Mouse (Mus musculus) cerebellum, adult (tissue): ENCODE measurements around the gene Gm28308.

Source experiments
- ATAC-seq: cut with Nextera tagmentation; 2 replicates; pipeline ENCODE4 v1.9.2; 2017; ENCODE audit warnings: mild to moderate bottlenecking, moderate library complexity, mixed read lengths; ENCODE audit not compliant: insufficient number of reproducible peaks, low FRiP score, low TSS enrichment

The Gm28308 gene

GRCm38 (mm10) chr6:52213119-52213986 lies at the start of gene Gm28308, which contains the start of gene Hoxa3:
TSS of gene Gm28308 (minus strand) at chr6:52213339.
TSS of gene Hoxa3 (minus strand) at chr6:52213336.
- no peak for ATAC-seq

GRCm38 (mm10) chr6:52262463-52263320 lies 49.6 kb upstream of the Gm28308 start:
- no peak for ATAC-seq

- no peak for ATAC-seq
Measured at GRCm38 (mm10) chr6:52261751-52262462, 48.8 kb upstream of the Gm28308 start.

GRCm38 (mm10) chr6:52260654-52261575 lies 47.8 kb upstream of the Gm28308 start, which contains the start of gene Hoxa13:
TSS of gene Hoxa13 (minus strand) at chr6:52260880.
- ATAC-seq: no peak

GRCm38 (mm10) chr6:52259811-52260261 lies 46.7 kb upstream of the Gm28308 start:
- ATAC-seq: peak; percentile 15; the same call in 1 of the 2 replicates

- no peak for ATAC-seq
Measured at GRCm38 (mm10) chr6:52259081-52259790, 46.1 kb upstream of the Gm28308 start.

- no peak for ATAC-seq
Measured at GRCm38 (mm10) chr6:52256956-52257355, 43.8 kb upstream of the Gm28308 start.

GRCm38 (mm10) chr6:52253511-52254500 lies 40.7 kb upstream of the Gm28308 start:
- ATAC-seq: no peak

GRCm38 (mm10) chr6:52252775-52253376 lies 39.7 kb upstream of the Gm28308 start:
- ATAC-seq: no peak

GRCm38 (mm10) chr6:52252016-52252774 lies 39.1 kb upstream of the Gm28308 start:
- ATAC-seq: no peak

GRCm38 (mm10) chr6:52251177-52251879 lies 38.2 kb upstream of the Gm28308 start:
- ATAC-seq: no peak

- ATAC-seq: no peak
Measured at GRCm38 (mm10) chr6:52249826-52250225, 36.7 kb upstream of the Gm28308 start.

- no peak for ATAC-seq
Measured at GRCm38 (mm10) chr6:52249415-52249738, 36.2 kb upstream of the Gm28308 start.

GRCm38 (mm10) chr6:52248638-52249414 lies 35.7 kb upstream of the Gm28308 start:
- no peak for ATAC-seq
